Mouse (Mus musculus): Measurements from ENCODE around the gene Pak2.

DNA sequence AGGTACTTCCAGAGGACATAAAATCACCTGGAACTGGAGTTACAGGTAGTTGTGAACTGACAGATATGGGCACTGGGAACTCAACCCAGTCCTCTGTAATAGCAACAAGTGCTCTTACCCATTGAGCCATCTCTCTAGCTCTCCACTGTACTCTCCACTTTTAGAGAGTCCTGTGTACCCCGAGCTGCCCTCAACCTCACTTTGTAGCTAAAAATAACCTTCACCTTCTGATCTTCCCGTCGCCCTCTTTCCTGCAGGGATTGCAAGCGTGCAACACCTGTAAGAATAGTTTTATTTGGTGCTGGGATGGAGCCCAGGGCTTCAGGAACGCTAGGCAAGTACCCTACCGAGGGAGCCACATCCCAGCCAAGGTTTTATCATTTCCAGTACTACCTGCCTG, 36.6 kb upstream of the Pak2 start:
- TF ChIP-seq CTCF (IDR thresholded peaks at IDR 0.05; ENCODE audit: borderline replicate concordance, insufficient read depth, low read depth, low read length) (no peak), POLR2A (IDR thresholded peaks at IDR 0.05; ENCODE audit: borderline replicate concordance, insufficient read depth, low read length) (no peak)

Data from cerebellum, adult 2 months (tissue).